Mouse (Mus musculus) stomach, postnatal 0 days (tissue): Measurements from ENCODE around the gene Pik3r2. TPM values are rescaled to one million over a fixed set of nuclear protein-coding genes. Genes with fewer than 3 reads are reported as not detected.

Experiments used
- ATAC-seq: fragments of 200-750 bp; cut with Nextera tagmentation; 2 replicates; pipeline ENCODE4 v1.8.0; 2017; ENCODE audit not compliant: low FRiP score, low TSS enrichment
- DNase-seq: peaks from one replicate; pipeline ENCODE4 v3.0.0-alpha.2; 2016; ENCODE audit warnings: low spot score
- H3K27ac ChIP-seq: fragments of 300-500 bp; sonication (generic); replicated peaks from 2 replicates; pipeline ENCODE4 v1.5.1; 2014; ENCODE audit warnings: mild to moderate bottlenecking, control low read depth
- H3K27me3 ChIP-seq: fragments of 300-500 bp; sonication (generic); 2 replicates; pipeline ENCODE4 v1.6.1; 2014; ENCODE audit warnings: low read length; ENCODE audit not compliant: control insufficient read depth, insufficient read depth
- H3K36me3 ChIP-seq: fragments of 300-500 bp; sonication (generic); 2 replicates; pipeline ENCODE4 v1.6.1; 2014; ENCODE audit warnings: low read length, mixed read lengths; ENCODE audit not compliant: control insufficient read depth, insufficient read depth
- H3K4me1 ChIP-seq: fragments of 300-500 bp; sonication (generic); replicated peaks from 2 replicates; pipeline ENCODE4 v1.6.1; 2014; ENCODE audit warnings: antibody characterized with exemption; ENCODE audit not compliant: control insufficient read depth, insufficient read depth
- H3K4me2 ChIP-seq: fragments of 300-500 bp; sonication (generic); replicated peaks from 2 replicates; pipeline ENCODE4 v1.6.1; 2014; ENCODE audit warnings: low read depth, mild to moderate bottlenecking, control low read depth, moderate library complexity
- H3K4me3 ChIP-seq: fragments of 300-500 bp; sonication (generic); 2 replicates; pipeline ENCODE4 v1.5.1; 2014; ENCODE audit warnings: low read depth, low read length, control low read depth
- H3K9ac ChIP-seq: fragments of 300-500 bp; sonication (generic); 2 replicates; pipeline ENCODE4 v1.6.1; 2014; ENCODE audit warnings: mild to moderate bottlenecking, low read length, control low read depth, mixed read lengths
- H3K9me3 ChIP-seq: fragments of 300-500 bp; sonication (generic); 2 replicates; pipeline ENCODE4 v1.6.1; 2016; ENCODE audit warnings: low read length; ENCODE audit not compliant: control insufficient read depth
- CTCF ChIP-seq: IDR thresholded peaks from 2 replicates; pipeline ENCODE4 v1.5.1; 2016; ENCODE audit warnings: antibody characterized with exemption, low read depth, mild to moderate bottlenecking, moderate library complexity
- EP300 ChIP-seq: optimal IDR thresholded peaks from 2 replicates; pipeline ENCODE3; 2016; ENCODE audit warnings: antibody characterized with exemption
- WGBS: fragments of 180-500 bp; shearing (Covaris S2); extraction: QIAGEN DNeasy Blood & Tissue Kit; methylation state at CpG from one replicate; pipeline ENCODE4 v1.1.7; 2014; 5-methylcytosine and 5-hydroxymethylcytosine counted together
- polyA plus RNA-seq: library from polyadenylated mRNA; unstranded; fragments of >200 nt; fragmentation: Nextera tagmentation; extraction: Ambion mirVana; gene quantifications from 2 replicates; pipeline ENCODE4 v1.2.1, GENCODE M21; 2015

Pik3r2 gene
- polyA plus RNA-seq, 1 experiment from 2014 or later, result 36.8 TPM

DNA sequence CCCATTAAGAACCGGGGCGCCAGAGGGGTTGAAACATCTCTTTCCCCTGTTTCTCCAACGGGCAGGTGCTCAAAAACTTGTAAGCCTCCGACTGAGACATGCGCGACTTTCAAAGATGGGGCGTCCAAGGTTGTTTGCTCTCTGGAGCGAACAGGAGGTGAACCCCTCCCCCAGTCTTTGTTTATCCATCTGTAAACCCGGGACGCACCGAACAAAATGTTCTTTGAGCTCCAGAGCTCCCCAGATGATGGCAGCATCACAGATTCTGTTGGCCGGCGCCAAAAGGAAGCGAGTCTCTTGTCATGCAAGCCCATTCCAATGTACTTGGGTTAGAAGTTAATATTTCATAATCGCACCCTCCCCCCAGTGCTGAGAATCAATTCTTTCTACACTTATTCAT is 21.8 kb upstream of the Pik3r2 start:
- DNase-seq (no peak), ATAC-seq (no peak)
- Histone ChIP-seq H3K4me2 (peak overlapping the region; percentile 93), H3K9ac (no peak overlapping the region), H3K27ac (no peak overlapping the region), H3K36me3 (no peaks in the 10 kb centered on the region), H3K9me3 (no peaks in the 10 kb centered on the region), H3K4me1 (0 out of 2 replicates have a peak, but pooled peaks cover 2% of the 10 kb centered on the region), H3K27me3 (no peaks in the 10 kb centered on the region; the same call in 1 of the 2 replicates), H3K4me3 (no peak overlapping the region; the same call in 1 of the 2 replicates)
- TF ChIP-seq CTCF, result no peak
- no peak for TF ChIP-seq EP300
- WGBS, result 12% methylated on average over 15 of the region's 15 CpGs

DNA sequence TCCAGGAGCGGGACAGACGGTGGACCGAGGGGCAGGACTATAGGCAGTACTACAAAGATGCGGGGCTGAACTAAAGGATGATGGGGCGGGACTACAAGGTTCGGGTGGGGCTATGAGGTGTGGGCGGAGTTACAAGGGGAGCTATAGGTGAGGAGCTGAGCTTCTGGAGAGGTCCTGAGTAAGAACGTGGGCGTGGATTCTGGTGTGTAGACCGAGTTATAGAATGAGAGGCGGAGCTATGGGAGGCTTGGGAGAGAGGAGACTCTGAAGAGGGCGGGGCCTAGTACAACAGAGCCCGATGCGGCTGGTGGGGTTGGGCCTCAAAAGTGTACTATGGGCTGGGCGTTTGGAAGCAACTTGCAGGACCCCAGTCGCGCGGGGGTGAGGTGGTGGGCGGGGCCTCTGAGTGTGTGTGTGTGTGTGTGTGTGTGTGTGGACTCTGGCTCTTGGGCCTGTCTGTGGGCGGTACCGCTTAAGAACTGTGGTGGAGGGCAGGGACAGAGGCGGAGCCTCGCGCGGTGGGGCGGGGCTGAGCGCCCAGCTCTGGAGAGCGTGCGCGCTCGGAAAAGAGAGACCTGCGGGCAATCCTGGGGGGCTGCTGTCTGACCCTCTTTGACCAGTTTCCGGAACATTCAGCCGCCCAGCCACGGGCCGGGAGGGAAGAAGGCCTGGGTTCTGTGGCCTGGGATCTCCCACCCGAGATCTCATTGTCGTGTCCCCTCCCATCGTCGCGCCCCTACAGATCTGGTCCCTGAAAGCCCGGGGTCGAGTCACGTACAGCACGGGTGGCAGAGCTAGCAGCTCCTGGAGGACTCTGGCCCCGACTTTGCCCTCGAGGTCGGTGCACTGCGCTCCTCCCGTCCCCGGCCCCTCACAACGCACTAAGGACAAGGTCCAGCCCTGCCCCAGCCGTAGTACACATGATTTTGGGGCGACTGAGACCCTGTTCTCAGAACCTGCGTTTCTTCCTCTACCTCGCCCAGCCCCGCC is 20.9 kb upstream of the Pik3r2 start:
- H3K27ac ChIP-seq, result peak overlapping the region; percentile 49
- 1% methylated on average over 57 of the region's 57 CpGs for WGBS

DNA sequence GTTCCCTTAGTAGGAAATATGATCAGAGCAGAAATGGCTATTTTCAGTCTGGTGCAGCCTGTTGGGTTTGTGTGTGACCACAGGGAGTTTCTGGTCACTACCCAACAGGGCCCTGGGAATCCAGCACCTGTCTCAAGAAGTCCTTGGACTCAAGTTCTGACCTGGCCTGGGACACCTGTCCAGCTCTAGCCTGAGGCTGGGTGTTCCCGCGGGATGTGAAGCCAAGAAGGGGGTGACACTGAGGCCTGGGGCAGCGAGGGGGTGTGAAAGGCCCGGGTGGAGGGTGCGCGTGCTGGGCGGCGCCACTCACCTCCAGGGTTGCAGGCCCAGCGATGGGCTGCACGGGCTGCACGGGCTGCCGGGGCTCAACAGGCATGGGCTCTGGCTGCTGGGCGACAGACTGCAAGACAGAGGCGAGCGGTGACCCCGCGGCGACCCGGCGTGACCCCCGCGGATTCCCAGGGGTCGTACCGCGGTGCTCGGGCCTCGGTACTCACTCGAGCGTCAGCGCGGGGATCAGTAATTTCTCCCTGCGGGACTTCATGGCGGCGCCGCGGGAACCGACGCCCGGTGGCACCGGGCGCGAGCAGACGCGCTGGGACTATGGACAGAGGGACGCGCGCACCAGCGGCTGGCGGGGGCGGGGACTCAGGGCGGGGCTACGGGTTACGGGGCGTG is 20.0 kb upstream of the Pik3r2 start:
- Histone ChIP-seq H3K4me3 (peak overlapping the region; percentile 53), H3K36me3 (no peaks in the 10 kb centered on the region), H3K9me3 (no peaks in the 10 kb centered on the region), H3K4me1 (0 out of 2 replicates have a peak, but pooled peaks cover 6% of the 10 kb centered on the region), H3K9ac (peak overlapping the region; percentile 60), H3K27me3 (no peaks in the 10 kb centered on the region), H3K4me2 (peak overlapping the region; percentile 93), H3K27ac (peak overlapping the region; percentile 49)
- TF ChIP-seq CTCF (no peak), EP300 (no peak)
- DNase-seq (peak; percentile 48), ATAC-seq (no peak)
- WGBS, result 4% methylated on average over 42 of the region's 54 CpGs

More for the DNA sequence above, 20.9 kb upstream of the Pik3r2 start:
- H3K4me1 ChIP-seq, result 0 out of 2 replicates have a peak, but pooled peaks cover 6% of the 10 kb centered on the region
- peak; percentile 88 for ATAC-seq
- H3K9ac ChIP-seq, result peak overlapping the region; percentile 60
- H3K9me3 ChIP-seq, result no peaks in the 10 kb centered on the region
- no peaks in the 10 kb centered on the region for H3K27me3 ChIP-seq
- TF ChIP-seq EP300 (no peak), CTCF (no peak)
- H3K36me3 ChIP-seq, result no peaks in the 10 kb centered on the region
- DNase-seq, result peak; percentile 97
- H3K4me3 ChIP-seq, result peak overlapping the region; percentile 53
- H3K4me2 ChIP-seq, result peak overlapping the region; percentile 93

DNA sequence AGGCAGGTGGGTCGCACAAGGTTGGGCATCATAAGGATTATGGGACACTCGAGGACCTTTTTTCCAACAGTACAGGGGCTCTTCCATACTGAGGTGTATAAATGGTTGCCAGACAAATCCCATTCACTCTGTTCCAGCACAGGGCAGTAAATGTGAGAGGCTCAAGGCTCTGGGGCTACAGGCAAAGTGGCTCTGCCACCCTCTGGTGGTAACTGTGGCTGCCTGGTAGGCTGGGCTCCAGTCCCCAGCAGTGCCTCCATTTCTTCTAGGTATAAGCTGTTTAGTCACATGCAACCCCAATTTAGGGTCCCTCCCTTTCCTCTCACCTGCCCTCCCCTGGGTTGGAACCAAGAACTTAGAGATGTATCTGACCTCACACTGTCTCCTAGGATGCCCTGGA is 18.9 kb upstream of the Pik3r2 start:
- peaks cover 10% of the 10 kb centered on the region; the same call in 1 of the 2 replicates for H3K4me1 ChIP-seq
- TF ChIP-seq EP300 (no peak), CTCF (peak; percentile 61)
- ATAC-seq (no peak), DNase-seq (no peak)
- WGBS, result 91% methylated on average over 2 of the region's 2 CpGs
- no peaks in the 10 kb centered on the region for H3K36me3 ChIP-seq
- H3K4me3 ChIP-seq, result no peak overlapping the region
- no peaks in the 10 kb centered on the region for H3K9me3 ChIP-seq
- no peak overlapping the region for H3K4me2 ChIP-seq
- H3K27ac ChIP-seq, result no peak overlapping the region
- H3K9ac ChIP-seq, result no peak overlapping the region
- H3K27me3 ChIP-seq, result no peaks in the 10 kb centered on the region

DNA sequence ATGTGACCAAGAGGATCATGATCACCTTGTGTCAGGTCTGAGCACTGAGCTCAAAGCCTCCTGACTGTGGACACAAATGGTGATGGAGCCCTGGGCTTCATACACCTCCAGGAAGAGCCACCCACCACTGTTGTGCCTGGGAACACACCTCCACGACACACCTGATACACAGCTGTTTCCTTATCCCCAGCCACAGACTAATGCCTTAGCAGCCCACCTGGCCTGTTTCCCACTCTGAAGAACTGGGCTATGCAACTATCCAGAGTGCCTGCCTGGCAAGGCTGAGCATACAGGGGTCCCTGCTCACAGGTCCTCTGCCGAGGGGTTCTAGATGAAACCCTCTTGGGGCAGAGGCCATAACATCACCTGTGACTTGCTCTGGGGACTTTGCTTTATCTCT is 17.7 kb upstream of the Pik3r2 start:
- Histone ChIP-seq H3K9ac (no peak overlapping the region), H3K4me1 (peaks cover 10% of the 10 kb centered on the region; the same call in 1 of the 2 replicates), H3K27me3 (no peaks in the 10 kb centered on the region), H3K36me3 (no peaks in the 10 kb centered on the region), H3K27ac (no peak overlapping the region), H3K9me3 (no peaks in the 10 kb centered on the region), H3K4me3 (no peak overlapping the region), H3K4me2 (no peak overlapping the region)
- no peak for ATAC-seq
- DNase-seq, result no peak
- no peak for TF ChIP-seq EP300
- TF ChIP-seq CTCF, result no peak
- 77% methylated on average over 2 of the region's 2 CpGs for WGBS
